Mouse (Mus musculus) limb, embryonic 11.5 days (tissue): ENCODE results near the gene Svs1. TPM values are rescaled to one million over a fixed set of nuclear protein-coding genes. Genes with fewer than 3 reads are reported as not detected.

Experiments used
- ATAC-seq: fragments of 200-750 bp; cut with Nextera tagmentation; 2 replicates; pipeline ENCODE4 v1.8.0; 2017; ENCODE audit warnings: low read depth; ENCODE audit not compliant: insufficient number of reproducible peaks, low FRiP score, low TSS enrichment
- DNase-seq: peaks from one replicate; pipeline ENCODE4 v3.0.0-alpha.2; 2015; ENCODE audit warnings: low spot score
- H3K27ac ChIP-seq: fragments of 300-500 bp; sonication (generic); replicated peaks from 2 replicates; pipeline ENCODE4 v1.5.1; 2014; ENCODE audit warnings: low read depth, mild to moderate bottlenecking, low read length
- H3K27me3 ChIP-seq: fragments of 300-500 bp; sonication (generic); 2 replicates; pipeline ENCODE4 v1.6.1; 2014; ENCODE audit warnings: mild to moderate bottlenecking, low read length, mixed read lengths; ENCODE audit not compliant: control insufficient read depth, insufficient read depth
- H3K36me3 ChIP-seq: fragments of 300-500 bp; sonication (generic); 2 replicates; pipeline ENCODE4 v1.6.1; 2014; ENCODE audit warnings: mild to moderate bottlenecking, low read length, moderate library complexity, mixed read lengths; ENCODE audit not compliant: control insufficient read depth, insufficient read depth
- H3K4me1 ChIP-seq: fragments of 300-500 bp; sonication (generic); 2 replicates; pipeline ENCODE4 v1.6.1; 2014; ENCODE audit warnings: low read length, mixed read lengths; ENCODE audit not compliant: control insufficient read depth, insufficient read depth
- H3K4me2 ChIP-seq: fragments of 300-500 bp; sonication (generic); 2 replicates; pipeline ENCODE4 v1.6.1; 2014; ENCODE audit warnings: low read depth, mild to moderate bottlenecking, moderate library complexity; ENCODE audit not compliant: severe bottlenecking
- H3K4me3 ChIP-seq: fragments of 300-500 bp; sonication (generic); 2 replicates; pipeline ENCODE4 v1.5.1; 2014; ENCODE audit warnings: low read depth, low read length
- H3K9ac ChIP-seq: fragments of 300-500 bp; sonication (generic); 2 replicates; pipeline ENCODE4 v1.6.1; 2014; ENCODE audit warnings: mild to moderate bottlenecking, low read length
- H3K9me3 ChIP-seq: fragments of 300-500 bp; sonication (generic); 2 replicates; pipeline ENCODE4 v1.6.1; 2016; ENCODE audit warnings: low read length; ENCODE audit not compliant: control insufficient read depth
- WGBS: fragments of 180-500 bp; shearing (Covaris S2); extraction: QIAGEN DNeasy Blood & Tissue Kit; methylation state at CpG from one replicate; pipeline ENCODE4 v1.1.7; 2014; 5-methylcytosine and 5-hydroxymethylcytosine counted together
- polyA plus RNA-seq: library from polyadenylated mRNA; unstranded; fragments of >200 nt; fragmentation: Nextera tagmentation; extraction: Ambion mirVana; gene quantifications from 2 replicates; pipeline ENCODE4 v1.2.1, GENCODE M21; 2014

The Svs1 gene
- polyA plus RNA-seq, 1 experiment from 2014 or later, result not detected

DNA sequence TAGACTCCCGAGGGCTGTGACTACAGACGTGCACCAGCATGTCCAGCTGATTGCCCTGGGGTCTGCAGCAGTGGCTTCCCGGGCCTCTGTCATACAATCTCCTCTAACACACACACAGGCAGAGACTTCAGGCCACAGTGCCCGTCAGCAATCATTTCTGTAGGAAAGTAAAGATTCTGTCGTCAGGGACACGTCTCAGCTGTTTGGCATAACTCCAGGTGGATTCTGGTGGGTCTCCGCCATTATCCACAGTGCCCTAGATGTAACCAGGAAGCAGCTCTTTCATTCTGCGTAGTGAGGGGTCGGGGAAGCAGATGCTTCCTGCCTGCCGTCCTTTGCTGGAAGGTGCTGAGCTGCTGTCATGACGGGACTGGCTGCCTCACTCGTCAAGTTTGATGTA lies 30.5 kb downstream of the Svs1 start:
- WGBS, result 74% methylated on average over 12 of the region's 12 CpGs
- no peak overlapping the region for H3K9ac ChIP-seq
- no peaks in the 10 kb centered on the region for H3K27me3 ChIP-seq
- no peak overlapping the region for H3K4me3 ChIP-seq
- H3K9me3 ChIP-seq, result no peaks in the 10 kb centered on the region
- DNase-seq (no peak), ATAC-seq (no peak)
- H3K36me3 ChIP-seq, result no peaks in the 10 kb centered on the region
- H3K4me1 ChIP-seq, result 0 out of 2 replicates have a peak, but pooled peaks cover 3% of the 10 kb centered on the region
- no peak overlapping the region for H3K4me2 ChIP-seq
- no peak overlapping the region for H3K27ac ChIP-seq

DNA sequence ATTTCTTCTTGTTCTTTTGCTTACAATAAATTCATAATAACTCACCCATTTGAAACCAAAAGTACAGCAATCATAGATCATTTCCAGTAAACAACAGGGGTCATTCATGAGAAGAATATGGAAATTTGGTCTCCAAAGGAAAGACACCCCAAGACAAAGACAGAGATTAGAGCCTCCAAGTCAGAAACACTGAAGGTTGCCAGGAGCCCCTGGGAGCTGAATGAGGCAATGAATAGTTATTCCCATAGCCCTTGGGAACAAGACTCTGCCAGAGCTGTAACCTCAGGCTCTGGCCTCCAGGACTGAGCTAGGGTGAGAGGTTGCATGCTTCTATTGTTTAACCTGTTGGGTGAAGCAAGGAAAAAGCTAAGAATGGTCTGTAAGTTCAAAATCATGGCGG lies 32.7 kb downstream of the Svs1 start:
- no peak overlapping the region for H3K9ac ChIP-seq
- 0 out of 2 replicates have a peak, but pooled peaks cover 3% of the 10 kb centered on the region for H3K4me1 ChIP-seq
- WGBS, result 87% methylated on average over 1 of the region's 1 CpGs
- DNase-seq, result no peak
- no peaks in the 10 kb centered on the region for H3K36me3 ChIP-seq
- H3K4me2 ChIP-seq, result no peak overlapping the region
- ATAC-seq, result no peak
- no peaks in the 10 kb centered on the region for H3K27me3 ChIP-seq
- H3K27ac ChIP-seq, result no peak overlapping the region
- no peak overlapping the region for H3K4me3 ChIP-seq
- H3K9me3 ChIP-seq, result no peaks in the 10 kb centered on the region

DNA sequence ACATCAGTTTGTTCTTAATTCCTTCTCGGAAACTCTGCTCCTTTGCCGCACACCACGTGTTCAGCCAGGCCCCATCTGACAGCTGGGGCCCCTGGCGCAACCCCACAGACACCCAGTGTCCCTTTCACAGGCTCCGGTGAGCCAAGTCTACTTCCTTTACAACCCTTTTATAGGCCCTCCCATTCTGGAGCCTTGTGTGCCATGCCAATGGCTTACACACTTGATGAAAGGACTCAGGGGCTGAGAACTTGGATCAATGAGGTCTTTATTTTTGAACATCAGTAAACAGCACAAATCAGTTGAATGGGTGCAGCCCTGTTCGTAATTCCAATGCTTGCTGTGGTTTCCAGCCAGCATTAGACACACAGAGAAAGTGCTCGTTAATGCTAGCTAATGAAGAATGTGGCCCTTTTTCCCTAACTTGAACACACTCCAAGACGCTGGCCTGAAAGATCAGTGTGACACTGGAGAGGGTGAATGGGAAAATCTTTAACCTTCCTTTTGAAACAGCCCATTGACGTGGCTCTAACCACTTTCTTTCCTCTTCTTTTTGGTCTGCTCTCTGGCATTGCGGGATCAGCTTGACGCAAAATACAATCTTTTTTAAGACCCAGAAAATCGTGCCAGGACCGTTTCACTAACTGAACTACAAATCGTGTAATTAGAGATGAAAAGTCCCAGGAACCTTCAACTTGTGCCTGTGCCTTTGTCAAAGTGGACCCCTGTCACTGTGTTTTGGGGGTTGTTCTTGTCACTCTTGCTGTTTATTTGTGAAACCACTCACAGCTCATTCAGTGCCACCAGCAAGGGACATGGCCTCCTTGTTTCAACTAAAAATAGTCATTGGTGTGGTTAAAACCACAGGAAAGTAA lies 34.7 kb downstream of the Svs1 start:
- no peaks in the 10 kb centered on the region for H3K36me3 ChIP-seq
- no peaks in the 10 kb centered on the region for H3K27me3 ChIP-seq
- no peak overlapping the region for H3K27ac ChIP-seq
- ATAC-seq (no peak), DNase-seq (no peak)
- 0 out of 2 replicates have a peak, but pooled peaks cover 3% of the 10 kb centered on the region for H3K4me1 ChIP-seq
- H3K4me2 ChIP-seq, result no peak overlapping the region
- H3K4me3 ChIP-seq, result no peak overlapping the region
- WGBS, result 61% methylated on average over 14 of the region's 14 CpGs
- H3K9me3 ChIP-seq, result no peaks in the 10 kb centered on the region
- no peak overlapping the region for H3K9ac ChIP-seq

DNA sequence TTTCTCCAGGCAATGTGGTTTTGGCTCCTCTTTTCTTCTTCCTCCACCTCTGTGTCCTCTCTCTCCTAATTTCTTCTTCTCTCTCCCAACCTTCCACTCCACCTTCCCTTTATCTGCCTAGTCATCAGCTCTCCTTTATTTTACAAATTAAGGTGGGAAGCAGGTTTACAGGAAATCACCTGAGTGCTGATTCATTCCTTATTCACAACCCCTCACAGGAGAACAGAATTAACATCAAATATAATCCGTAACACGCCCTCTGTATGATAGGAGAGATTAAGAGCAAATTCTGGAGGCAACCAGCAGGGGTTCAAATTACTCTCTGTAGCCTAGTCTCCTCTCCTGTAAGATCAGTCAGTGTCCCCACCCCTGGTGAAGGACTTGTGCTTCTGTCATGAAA lies 35.7 kb downstream of the Svs1 start:
- H3K4me2 ChIP-seq, result no peak overlapping the region
- ATAC-seq (no peak), DNase-seq (no peak)
- WGBS, result 84% methylated on average over 2 of the region's 2 CpGs
- no peak overlapping the region for H3K27ac ChIP-seq
- H3K4me1 ChIP-seq, result 0 out of 2 replicates have a peak, but pooled peaks cover 3% of the 10 kb centered on the region
- H3K4me3 ChIP-seq, result no peak overlapping the region
- no peaks in the 10 kb centered on the region for H3K36me3 ChIP-seq
- H3K9me3 ChIP-seq, result no peaks in the 10 kb centered on the region
- no peak overlapping the region for H3K9ac ChIP-seq
- H3K27me3 ChIP-seq, result no peaks in the 10 kb centered on the region

DNA sequence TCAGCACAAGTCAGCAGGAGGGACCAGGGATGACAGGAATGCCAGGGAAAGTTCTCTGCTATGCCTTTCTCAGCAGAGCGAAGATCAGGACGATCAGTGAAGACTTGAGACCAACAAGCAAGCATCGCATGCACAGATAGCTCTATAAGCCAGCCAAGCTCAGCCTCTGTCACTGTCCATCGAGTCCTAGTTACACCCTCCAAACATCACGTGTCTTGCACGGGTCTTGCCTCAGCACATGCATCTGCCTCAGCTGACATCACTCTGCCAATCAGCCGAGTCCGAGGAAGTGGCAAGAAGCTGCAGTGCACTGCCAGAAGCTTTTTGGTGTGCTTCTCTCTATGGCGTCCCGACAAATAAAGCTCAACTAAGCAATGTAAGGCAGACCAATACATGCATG lies 36.7 kb downstream of the Svs1 start:
- no peak for ATAC-seq
- H3K36me3 ChIP-seq, result no peaks in the 10 kb centered on the region
- no peak overlapping the region for H3K4me2 ChIP-seq
- no peak for DNase-seq
- 86% methylated on average over 10 of the region's 10 CpGs for WGBS
- H3K27ac ChIP-seq, result no peak overlapping the region
- H3K4me3 ChIP-seq, result no peak overlapping the region
- H3K9me3 ChIP-seq, result no peaks in the 10 kb centered on the region
- 0 out of 2 replicates have a peak, but pooled peaks cover 3% of the 10 kb centered on the region for H3K4me1 ChIP-seq
- H3K9ac ChIP-seq, result no peak overlapping the region
- H3K27me3 ChIP-seq, result no peaks in the 10 kb centered on the region

DNA sequence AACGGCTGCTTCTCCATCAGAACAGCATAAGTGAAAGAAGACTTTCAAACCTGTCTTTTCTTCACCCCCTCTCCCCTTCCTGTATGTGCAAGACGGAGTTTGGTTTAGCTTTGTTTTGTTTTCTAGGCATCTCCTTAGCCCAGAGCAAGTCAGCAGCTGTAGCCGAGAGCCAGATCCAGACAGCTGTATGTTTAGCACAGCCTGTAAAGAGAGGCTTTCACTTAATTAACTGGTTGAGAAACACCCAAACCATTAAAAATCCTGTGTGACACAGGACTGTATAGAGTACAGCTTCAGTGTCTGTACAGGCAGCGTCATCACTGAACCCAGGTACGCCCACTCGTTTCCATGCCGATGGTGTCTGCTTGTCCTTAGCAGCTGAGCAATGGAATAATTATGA lies 38.6 kb downstream of the Svs1 start:
- no peak overlapping the region for H3K4me2 ChIP-seq
- H3K36me3 ChIP-seq, result no peaks in the 10 kb centered on the region
- DNase-seq (no peak), ATAC-seq (no peak)
- 81% methylated on average over 7 of the region's 7 CpGs for WGBS
- no peaks in the 10 kb centered on the region for H3K9me3 ChIP-seq
- no peak overlapping the region for H3K4me3 ChIP-seq
- 0 out of 2 replicates have a peak, but pooled peaks cover 3% of the 10 kb centered on the region for H3K4me1 ChIP-seq
- no peaks in the 10 kb centered on the region for H3K27me3 ChIP-seq
- no peak overlapping the region for H3K9ac ChIP-seq
- H3K27ac ChIP-seq, result no peak overlapping the region

DNA sequence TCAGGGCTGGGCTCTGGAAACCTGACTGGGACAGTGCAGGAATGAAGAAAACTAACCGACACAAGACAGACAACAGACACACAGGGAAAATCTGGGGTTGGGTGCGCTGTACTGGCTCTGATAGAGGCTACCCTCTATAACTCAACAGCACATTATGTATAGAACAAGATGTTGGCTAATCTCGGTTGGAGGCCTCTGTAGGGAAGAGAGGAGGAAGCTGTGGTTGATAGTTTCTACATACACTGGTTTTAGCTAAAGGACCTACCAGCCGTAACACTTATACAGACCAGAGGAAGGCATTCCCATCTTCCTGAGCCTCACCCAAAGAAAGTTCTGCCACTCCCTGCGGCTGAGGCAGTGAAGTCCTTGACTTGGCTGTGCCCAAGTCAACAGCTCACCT lies 39.8 kb downstream of the Svs1 start:
- 87% methylated on average over 5 of the region's 5 CpGs for WGBS

DNA sequence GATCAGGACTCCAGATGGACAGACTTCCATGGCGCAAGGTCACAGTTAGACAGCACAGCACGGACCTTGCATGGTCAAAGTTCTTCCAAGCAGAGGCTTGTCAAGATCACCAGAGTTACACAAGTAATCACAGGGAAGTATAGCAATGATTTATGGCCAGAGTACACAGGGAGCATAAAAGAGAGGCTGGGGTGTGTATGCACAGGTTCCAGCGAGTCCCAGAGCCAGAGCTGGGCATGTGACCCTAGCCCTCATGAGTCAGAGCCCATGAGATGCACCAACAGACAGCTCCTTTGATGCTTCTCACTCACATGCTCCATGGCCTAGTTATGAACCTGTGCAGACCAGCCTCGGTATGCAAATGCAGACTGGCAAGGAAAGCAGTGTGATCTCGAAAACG lies 41.4 kb downstream of the Svs1 start:
- Histone ChIP-seq H3K36me3 (no peaks in the 10 kb centered on the region), H3K4me2 (no peak overlapping the region), H3K9me3 (no peaks in the 10 kb centered on the region), H3K4me1 (no peaks in the 10 kb centered on the region), H3K27me3 (no peaks in the 10 kb centered on the region), H3K27ac (no peak overlapping the region), H3K4me3 (no peak overlapping the region), H3K9ac (no peak overlapping the region)
- 79% methylated on average over 6 of the region's 6 CpGs for WGBS
- ATAC-seq (no peak), DNase-seq (no peak)

More for the DNA sequence above, 39.8 kb downstream of the Svs1 start:
- Histone ChIP-seq H3K4me2 (no peak overlapping the region), H3K27me3 (no peaks in the 10 kb centered on the region), H3K9ac (no peak overlapping the region), H3K27ac (no peak overlapping the region), H3K4me1 (no peaks in the 10 kb centered on the region), H3K36me3 (no peaks in the 10 kb centered on the region), H3K4me3 (no peak overlapping the region), H3K9me3 (no peaks in the 10 kb centered on the region)
- ATAC-seq (no peak), DNase-seq (no peak)
